Mouse (Mus musculus) G1E-ER4 (cell line): Measurements from ENCODE around the gene Scaf8. TPM values are rescaled to one million over a fixed set of nuclear protein-coding genes. Genes with fewer than 3 reads are reported as not detected.

ENCODE experiments used
- GATA1 ChIP-seq: IDR thresholded peaks from one replicate; pipeline ENCODE4 v1.8.0; 2012; ENCODE audit warnings: low read length, inconsistent platforms
- polyA plus RNA-seq: library from polyadenylated mRNA; stranded (reverse); fragments of >175 nt; gene quantifications from 2 replicates; pipeline ENCODE4 v1.2.3, GENCODE M21; 2012

Gene Scaf8
- 41.1 and 60.3 TPM in 2 replicates for polyA plus RNA-seq

- no peak for TF ChIP-seq GATA1
Observed at GRCm38 (mm10) chr17:3114720-3115379, at the start of gene Scaf8. Gene Scaf8 (plus strand): TSS chr17:3114972.

DNA sequence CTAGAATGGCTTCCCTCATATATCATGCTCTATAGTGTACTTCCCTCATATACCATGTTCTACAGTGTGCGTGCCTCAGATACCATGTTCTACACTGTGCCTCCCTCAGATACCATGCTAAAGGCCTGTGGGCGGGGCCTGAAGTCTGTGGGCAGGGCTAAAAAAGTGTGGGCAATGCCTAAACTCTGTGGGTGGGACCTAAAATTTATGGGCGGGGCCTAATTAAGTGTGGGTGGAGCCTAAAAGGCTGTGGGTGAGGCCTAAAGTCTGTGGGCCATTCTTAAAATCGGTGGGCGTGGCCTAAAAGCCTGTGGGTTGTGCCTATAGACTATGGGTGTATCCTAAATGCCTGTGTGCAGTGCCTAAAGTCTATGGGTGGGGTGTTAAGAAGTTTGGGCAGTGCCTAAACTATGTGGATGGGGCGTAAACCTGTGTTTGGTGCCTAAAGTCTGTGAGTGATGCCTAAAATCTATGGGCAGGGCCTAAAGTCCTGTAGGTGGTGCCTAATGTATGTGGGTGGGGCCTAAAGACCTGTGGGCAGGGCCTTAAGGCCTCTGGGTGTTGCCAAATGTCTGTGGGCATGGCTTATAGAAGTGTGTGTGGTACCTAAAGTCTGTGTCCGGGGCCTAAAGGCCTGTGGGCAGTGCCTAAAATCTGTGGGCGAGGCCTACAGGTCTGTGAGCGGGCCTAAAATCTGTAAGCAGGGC is 39.5 kb upstream of the Scaf8 start:
- no peak for TF ChIP-seq GATA1

- no peak for TF ChIP-seq GATA1
Observed at GRCm38 (mm10) chr17:3075873-3076245, 38.9 kb upstream of the Scaf8 start.

DNA sequence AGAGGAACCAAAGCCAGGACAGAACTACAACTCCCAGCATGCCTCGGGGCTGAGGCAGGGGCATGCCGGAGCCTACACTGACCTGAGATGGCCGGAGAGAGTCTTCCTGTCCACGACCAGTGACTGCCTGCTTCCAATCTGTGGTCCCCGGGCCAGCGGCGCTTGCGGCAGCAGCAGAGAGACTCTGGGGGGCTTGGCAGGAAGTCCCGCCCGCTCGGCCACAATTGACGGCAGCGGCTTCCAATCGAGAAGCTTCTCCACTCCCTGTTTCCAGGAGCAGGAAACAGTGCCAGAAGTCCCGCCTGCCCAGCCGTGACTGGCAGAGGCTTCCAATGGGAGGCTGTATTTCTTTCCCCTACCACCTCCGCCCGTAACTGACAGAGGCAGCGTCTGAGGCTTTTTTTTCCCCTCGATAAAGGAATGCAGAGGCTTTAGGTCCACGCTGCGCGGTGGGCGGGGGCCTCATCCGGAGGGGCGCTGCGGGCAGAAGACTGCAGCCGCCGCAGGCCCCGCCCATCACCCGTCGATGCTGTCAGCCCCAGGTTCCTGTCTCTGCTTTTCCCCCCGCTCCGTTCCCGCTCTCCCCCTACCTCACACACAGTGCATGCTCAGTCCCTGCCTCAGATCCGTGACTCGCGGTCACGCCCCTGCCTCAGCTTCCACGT is 30.8 kb upstream of the Scaf8 start:
- TF ChIP-seq GATA1, result no peak

GRCm38 (mm10) chr17:3084551-3084930 is 30.2 kb upstream of the Scaf8 start:
- TF ChIP-seq GATA1, result no peak

DNA sequence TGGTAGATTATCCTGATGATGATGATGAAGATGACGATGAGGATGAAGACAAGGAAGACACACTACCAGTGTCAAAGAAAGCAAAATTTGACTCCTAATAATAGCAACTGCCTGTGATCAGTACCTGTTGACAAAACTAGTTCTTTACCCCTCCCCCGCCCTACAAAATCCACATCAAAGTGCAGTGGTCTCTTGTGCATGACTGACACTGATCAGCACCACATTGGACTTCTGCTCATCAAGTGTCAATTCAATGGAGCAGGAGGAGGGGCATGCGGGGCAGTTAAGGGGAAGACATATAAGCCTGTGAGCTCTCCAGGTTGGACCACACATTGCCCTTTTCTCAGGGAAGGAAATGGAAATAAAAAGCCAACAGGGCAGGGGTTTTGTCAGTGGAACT is 29.6 kb upstream of the Scaf8 start:
- no peak for TF ChIP-seq GATA1

- no peak for TF ChIP-seq GATA1
Observed at GRCm38 (mm10) chr17:3092682-3093081, 22.1 kb upstream of the Scaf8 start.

DNA sequence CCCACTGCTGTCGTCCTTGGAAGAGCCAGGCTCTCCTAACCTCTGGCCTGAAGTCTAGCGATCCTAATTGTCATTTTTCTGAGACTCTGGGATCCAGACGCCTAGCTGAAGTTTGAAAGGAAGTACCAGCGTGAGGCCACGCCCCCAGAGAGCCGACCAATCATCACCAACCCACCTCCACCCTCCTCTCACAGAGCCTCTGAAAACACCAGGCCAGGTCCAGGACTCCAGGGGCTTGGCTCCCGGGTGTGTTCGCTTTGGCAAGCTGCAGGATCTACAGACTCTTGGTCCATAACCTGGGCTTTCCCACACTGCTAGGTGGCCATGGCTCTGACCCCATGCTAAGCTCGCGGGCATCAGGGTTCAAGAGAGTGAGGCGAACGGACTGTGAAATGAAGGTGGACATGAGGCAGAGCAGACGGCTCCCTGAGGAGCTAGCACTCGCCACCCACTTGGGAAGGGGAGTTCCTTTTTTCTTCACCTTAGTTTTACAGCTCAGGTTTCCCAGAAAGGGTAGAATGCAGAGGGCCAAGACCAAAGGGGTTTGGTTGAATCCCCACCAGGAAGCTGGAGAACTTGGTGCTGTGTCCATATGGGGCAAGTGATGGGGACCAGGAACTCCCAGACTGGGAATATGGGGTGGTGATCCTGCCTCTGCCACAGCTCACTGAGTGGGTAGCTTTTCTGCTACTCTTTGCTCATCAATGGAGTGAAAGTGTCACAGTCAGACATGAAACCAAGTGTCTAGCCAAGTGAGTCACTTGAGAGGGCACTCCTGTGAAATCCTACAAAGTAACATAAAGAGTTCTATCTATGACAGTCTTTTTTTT is 12.2 kb upstream of the Scaf8 start:
- TF ChIP-seq GATA1, result no peak

DNA sequence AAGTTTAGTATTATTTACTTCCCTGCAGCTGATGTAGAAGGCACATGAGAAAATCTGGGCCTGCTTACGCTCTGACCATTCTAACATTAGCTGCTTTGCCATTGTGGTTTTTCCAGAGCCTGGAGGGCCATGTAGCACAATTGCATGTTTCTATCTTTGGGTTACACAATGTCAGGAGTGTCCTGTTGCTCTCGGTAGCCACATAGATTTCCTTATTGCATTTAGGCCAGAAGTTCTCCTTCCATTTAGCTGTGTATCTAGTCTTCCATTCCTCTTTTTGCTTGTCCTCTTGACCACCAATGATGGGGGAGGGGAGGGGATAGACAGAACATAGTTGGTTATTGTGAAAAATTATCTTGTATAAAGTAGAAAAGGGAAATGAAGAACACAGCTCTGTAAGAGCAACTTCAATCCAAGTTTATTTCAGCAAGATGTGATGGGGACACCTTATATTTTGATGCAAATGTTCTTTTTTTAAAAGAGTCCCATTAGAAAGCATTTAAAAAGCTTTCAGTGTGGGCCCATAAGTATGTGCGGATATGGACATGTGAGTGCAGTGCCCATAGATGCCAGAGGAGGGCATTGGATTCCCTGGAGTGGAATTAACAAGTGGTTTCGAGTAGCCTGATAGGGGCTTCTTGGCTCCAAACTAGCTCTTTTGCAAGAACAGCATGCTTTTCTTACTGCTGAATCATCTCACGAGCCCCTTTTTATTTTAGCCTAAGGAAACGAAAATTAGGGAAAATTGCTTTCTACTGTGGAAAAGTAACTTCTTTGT is 10.4 kb upstream of the Scaf8 start:
- TF ChIP-seq GATA1, result no peak

- TF ChIP-seq GATA1, result no peak
Observed at GRCm38 (mm10) chr17:3105022-3105421, 9.8 kb upstream of the Scaf8 start.

- TF ChIP-seq GATA1, result no peak
Observed at GRCm38 (mm10) chr17:3113737-3114357, 925 bp upstream of the Scaf8 start.

DNA sequence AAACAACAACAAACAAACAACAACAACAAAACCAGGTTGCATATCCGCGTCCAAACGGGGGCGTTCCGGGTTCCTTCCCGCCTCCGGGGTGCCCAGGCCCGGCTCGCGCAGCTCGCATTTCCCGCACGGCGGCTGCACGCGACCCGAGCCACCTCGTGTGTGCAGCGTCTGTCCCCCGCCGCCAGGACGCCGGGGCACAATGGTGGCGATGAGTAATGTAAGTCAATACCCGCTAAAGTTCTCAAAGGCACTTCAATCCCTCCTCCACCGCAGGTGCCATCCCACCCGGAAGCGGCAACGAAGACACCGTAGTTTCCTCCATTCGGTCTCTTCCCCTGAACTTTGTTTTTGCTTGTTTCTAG is 433 bp upstream of the Scaf8 start:
- no peak for TF ChIP-seq GATA1

- no peak for TF ChIP-seq GATA1
Observed at GRCm38 (mm10) chr17:3115380-3115974, 705 bp downstream of the Scaf8 start.

DNA sequence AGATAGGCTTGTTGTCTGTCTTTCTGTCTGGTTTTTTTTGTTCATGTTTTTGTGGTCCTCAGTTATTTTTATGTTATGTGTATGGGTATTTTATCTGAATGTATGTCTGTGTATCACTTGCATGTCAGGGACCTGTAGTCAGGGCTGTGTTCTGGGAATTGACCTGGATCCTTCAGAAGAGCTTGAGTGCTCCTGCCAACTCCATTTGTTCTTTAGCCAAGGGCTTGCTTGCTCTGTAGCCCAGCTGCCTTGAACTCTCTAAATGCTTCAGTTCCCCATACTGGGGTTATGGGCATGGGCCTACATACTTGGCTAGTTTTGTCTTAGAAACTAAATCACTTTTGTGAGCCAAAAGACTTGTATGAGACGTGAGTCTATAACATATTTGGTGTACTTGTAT is 13.9 kb downstream of the Scaf8 start:
- TF ChIP-seq GATA1, result no peak
